8 mouse cellular contexts compared by ENCODE assay signal in the genomic region with DNA sequence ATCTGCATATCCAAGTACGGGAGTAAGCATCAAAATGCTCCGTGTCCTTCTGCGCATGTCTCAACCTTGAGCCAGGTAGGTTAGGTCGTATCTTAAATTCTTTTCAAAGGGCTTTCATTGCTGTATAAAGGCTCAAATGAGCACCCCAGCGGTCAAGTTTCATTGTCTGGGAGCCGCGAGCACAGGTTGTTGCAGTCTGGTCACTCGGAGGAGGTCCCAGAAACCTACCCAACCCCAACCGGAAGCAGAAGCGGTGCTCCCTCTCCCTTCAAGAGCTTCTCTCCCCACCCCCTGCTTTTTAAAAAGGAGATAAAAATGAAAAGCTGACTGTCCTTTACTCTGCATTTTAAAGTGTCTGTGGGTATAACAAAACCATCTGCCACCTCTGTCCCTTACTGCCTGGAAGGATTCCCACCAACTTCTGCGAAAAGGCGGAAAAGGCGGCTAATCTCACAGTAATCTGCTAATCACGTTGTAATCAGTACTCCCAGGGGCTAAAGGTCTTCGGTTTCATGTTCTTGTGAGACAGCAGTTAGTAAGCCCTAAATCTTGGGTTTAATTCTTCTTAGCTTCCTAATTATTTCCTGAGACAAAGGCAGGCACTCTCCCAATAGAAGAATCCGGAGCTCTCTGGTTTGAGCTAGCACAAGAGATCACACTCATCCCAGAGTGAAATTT.
DNase-seq lines count a peak whose midpoint lies in the region; ATAC-seq and TF ChIP-seq lines count a peak whose summit lies in the region.

No protein-coding gene starts in this region.

- H3K4me3 ChIP-seq in heart, postnatal 0 days (ENCODE audit: low read depth, low read length), result peak overlapping the region; percentile 24
- peak overlapping the region; percentile 25; the same call in 1 of the 2 replicates for H3K4me3 ChIP-seq in intestine, embryonic 15.5 days (replicated peaks)
- H3K4me3 ChIP-seq in liver, embryonic 15.5 days (replicated peaks), result 0 out of 2 replicates have a peak overlapping the region, but pooled peaks have one; percentile 15

- 23% methylated on average over 16 of the region's 16 CpGs for WGBS in heart, postnatal 0 days
- WGBS in intestine, embryonic 15.5 days, result 29% methylated on average over 16 of the region's 16 CpGs
- 15% methylated on average over 16 of the region's 16 CpGs for WGBS in liver, embryonic 15.5 days (ENCODE audit: insufficient replicate concordance)

- no peaks in the 10 kb centered on the region for H3K36me3 ChIP-seq in heart, postnatal 0 days (replicated peaks; ENCODE audit: control insufficient read depth, insufficient read depth, low read length)
- H3K36me3 ChIP-seq in intestine, embryonic 15.5 days, result no peaks in the 10 kb centered on the region
- no peaks in the 10 kb centered on the region for H3K36me3 ChIP-seq in liver, embryonic 15.5 days (replicated peaks)

- no peak for ATAC-seq in heart, postnatal 0 days (ENCODE audit: insufficient read depth, low read depth)
- ATAC-seq in intestine, embryonic 15.5 days, result no peak
- no peak for ATAC-seq in liver, embryonic 15.5 days (ENCODE audit: insufficient read depth)

- H3K27me3 ChIP-seq in heart, postnatal 0 days (ENCODE audit: control insufficient read depth, insufficient read depth, low read length), result no peaks in the 10 kb centered on the region
- H3K27me3 ChIP-seq in intestine, embryonic 15.5 days (replicated peaks), result no peaks in the 10 kb centered on the region
- peaks cover 21% of the 10 kb centered on the region for H3K27me3 ChIP-seq in liver, embryonic 15.5 days

- H3K9me3 ChIP-seq in heart, postnatal 0 days (replicated peaks; ENCODE audit: control insufficient read depth, low read length), result no peaks in the 10 kb centered on the region
- H3K9me3 ChIP-seq in intestine, embryonic 15.5 days, result no peaks in the 10 kb centered on the region
- no peaks in the 10 kb centered on the region for H3K9me3 ChIP-seq in liver, embryonic 15.5 days (replicated peaks)

- no peak for TF ChIP-seq CTCF in heart, postnatal 0 days (IDR thresholded peaks at IDR 0.05; ENCODE audit: low read depth)

- H3K4me1 ChIP-seq in heart, postnatal 0 days (ENCODE audit: control insufficient read depth, insufficient read depth), result 0 out of 2 replicates have a peak, but pooled peaks cover 5% of the 10 kb centered on the region
- H3K4me1 ChIP-seq in intestine, embryonic 15.5 days (replicated peaks), result no peaks in the 10 kb centered on the region
- 0 out of 2 replicates have a peak, but pooled peaks cover 3% of the 10 kb centered on the region for H3K4me1 ChIP-seq in liver, embryonic 15.5 days (replicated peaks)

- peak overlapping the region; percentile 51 for H3K4me2 ChIP-seq in heart, postnatal 0 days (ENCODE audit: low read depth, low read length)
- H3K4me2 ChIP-seq in intestine, embryonic 15.5 days (replicated peaks), result peak overlapping the region; percentile 48
- H3K4me2 ChIP-seq in liver, embryonic 15.5 days, result peak overlapping the region; percentile 40

- no peak overlapping the region for H3K27ac ChIP-seq in heart, postnatal 0 days (ENCODE audit: low read depth)
- H3K27ac ChIP-seq in intestine, embryonic 15.5 days, result no peak overlapping the region
- H3K27ac ChIP-seq in liver, embryonic 15.5 days (replicated peaks), result no peak overlapping the region

- TF ChIP-seq EP300 in heart, postnatal 0 days (IDR thresholded peaks at IDR 0.05; ENCODE audit: low read depth), result no peak

- no peak overlapping the region for H3K9ac ChIP-seq in heart, postnatal 0 days (replicated peaks; ENCODE audit: low read depth, low read length)
- no peak overlapping the region for H3K9ac ChIP-seq in intestine, embryonic 15.5 days
- no peak overlapping the region for H3K9ac ChIP-seq in liver, embryonic 15.5 days

- DNase-seq in heart, postnatal 0 days (ENCODE audit: low spot score), result no peak
- DNase-seq in heart, postnatal 36 days, result no peak
- peak; percentile 34 for DNase-seq in embryo, embryonic 10.5 days (ENCODE audit: low spot score)
- no peak for DNase-seq in adipocyte (ENCODE audit: low spot score)
- DNase-seq in spleen, adult 18-20 months, result no peak
- DNase-seq in cerebellum, postnatal 4 days (ENCODE audit: low spot score in 2 of 2), result no peak

- intact Hi-C loops in heart, postnatal 36 days (cut with DNase I), result loop anchor here (5.0 kb wide), 1 partner anchor 118 kb away; no protein-coding TSS in a partner anchor
